Mouse (Mus musculus): ENCODE results near the gene Nrip1. TPM values are rescaled to one million over a fixed set of nuclear protein-coding genes. Genes with fewer than 3 reads are reported as not detected.

Nrip1 gene
- 17.4 TPM in 2 replicates for polyA plus RNA-seq (2015; fragmentation: Nextera tagmentation; extraction: Ambion mirVana)

DNA sequence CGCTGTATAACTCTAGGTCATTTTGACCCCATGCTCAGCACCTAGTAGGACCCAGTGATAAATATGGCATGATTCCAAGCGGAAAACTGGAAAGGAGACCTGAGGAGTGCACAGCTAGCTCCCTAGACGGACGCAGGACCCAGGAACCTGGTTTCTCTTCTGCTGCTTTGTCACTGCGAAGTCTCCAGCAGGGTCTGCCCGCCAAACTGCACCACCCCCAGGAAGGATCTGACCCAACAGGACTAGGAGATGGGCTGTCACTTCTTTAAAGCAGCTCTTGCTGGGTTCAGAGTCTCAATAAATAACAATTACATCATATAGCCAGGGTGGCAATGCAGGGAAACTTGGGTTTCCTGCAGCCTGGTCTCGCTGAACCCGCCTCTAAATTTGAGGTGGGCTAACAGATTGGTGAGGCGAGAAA is at the start of gene Nrip1:
Nrip1 (minus strand) TSS at position 157 of the 421 bp plus-strand sequence.
- under 1% methylated on average over 9 of the region's 9 CpGs for WGBS (ENCODE audit: insufficient replicate concordance)
- ATAC-seq (ENCODE audit: low read depth), result no peak
- H3K27me3 ChIP-seq (ENCODE audit: control insufficient read depth, insufficient read depth, low read depth, low read length), result no peaks in the 10 kb centered on the region

DNA sequence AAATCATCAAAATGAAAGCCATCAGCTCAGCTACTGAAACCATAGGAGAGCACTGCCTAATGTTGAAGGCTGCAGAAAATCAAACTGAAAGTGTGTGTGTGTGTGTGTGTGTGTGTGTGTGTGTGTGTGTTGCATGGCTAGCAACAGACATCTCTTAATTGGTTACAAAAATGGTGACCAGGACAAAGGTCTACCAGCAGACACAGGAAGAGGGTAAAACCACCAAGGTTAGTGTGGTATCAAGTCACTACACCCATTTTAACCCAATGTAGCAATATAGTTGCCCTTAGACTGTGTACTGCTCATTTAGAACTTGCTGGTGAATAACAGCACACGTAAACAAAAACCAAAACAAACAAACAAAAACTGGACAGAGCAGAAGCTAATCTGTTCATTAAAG is 48.9 kb upstream of the Nrip1 start:
- no peaks in the 10 kb centered on the region for H3K4me1 ChIP-seq (ENCODE audit: control insufficient read depth, low read depth, low read length)
- H3K9me3 ChIP-seq (replicated peaks; ENCODE audit: control insufficient read depth, low read length), result no peaks in the 10 kb centered on the region
- H3K4me3 ChIP-seq (ENCODE audit: low read depth, low read length), result no peak overlapping the region
- no peak overlapping the region for H3K4me2 ChIP-seq (ENCODE audit: low read depth, low read length)
- no peaks in the 10 kb centered on the region for H3K27me3 ChIP-seq (ENCODE audit: control insufficient read depth, insufficient read depth, low read depth, low read length)
- no peaks in the 10 kb centered on the region for H3K36me3 ChIP-seq (ENCODE audit: control insufficient read depth, insufficient read depth)
- H3K27ac ChIP-seq (ENCODE audit: low read length), result no peak overlapping the region
- no peak for ATAC-seq (ENCODE audit: low read depth)
- no peak overlapping the region for H3K9ac ChIP-seq (ENCODE audit: low read depth, low read length)
- 64% methylated on average over 1 of the region's 1 CpGs for WGBS (ENCODE audit: insufficient replicate concordance)

More for the DNA sequence above, at the start of gene Nrip1:
- Histone ChIP-seq H3K9ac (ENCODE audit: low read depth, low read length) (peak within 1 kb of the TSS; percentile 89), H3K9me3 (replicated peaks; ENCODE audit: control insufficient read depth, low read length) (no peaks in the 10 kb centered on the region), H3K4me1 (ENCODE audit: control insufficient read depth, low read depth, low read length) (peaks cover 27% of the 10 kb centered on the region), H3K27ac (ENCODE audit: low read length) (peak within 1 kb of the TSS; percentile 94), H3K36me3 (ENCODE audit: control insufficient read depth, insufficient read depth) (no peaks in the 10 kb centered on the region), H3K4me2 (ENCODE audit: low read depth, low read length) (peak within 1 kb of the TSS; percentile 82), H3K4me3 (ENCODE audit: low read depth, low read length) (peak within 1 kb of the TSS; percentile 75)

DNA sequence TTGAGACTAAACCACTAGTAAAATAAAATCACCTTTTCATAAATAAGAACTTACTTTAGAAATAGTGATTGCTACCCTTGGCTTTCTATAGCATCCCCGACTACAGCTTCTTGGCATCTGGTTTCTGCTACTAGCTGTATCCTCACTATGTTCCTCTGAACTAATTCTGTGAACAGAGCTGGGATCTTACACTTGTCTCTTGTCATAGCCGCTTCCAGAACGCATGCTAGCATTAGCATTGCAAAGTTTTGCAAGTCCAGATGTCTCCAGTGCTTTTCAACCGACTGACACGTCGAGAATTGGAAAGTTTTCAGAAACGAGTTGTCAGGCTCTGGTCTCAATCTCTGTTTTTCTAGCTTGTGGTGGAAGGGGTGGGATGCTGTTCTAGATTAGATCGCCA is 46.2 kb upstream of the Nrip1 start:
- H3K9ac ChIP-seq (ENCODE audit: low read depth, low read length), result no peak overlapping the region
- no peak overlapping the region for H3K4me2 ChIP-seq (ENCODE audit: low read depth, low read length)
- no peaks in the 10 kb centered on the region for H3K27me3 ChIP-seq (ENCODE audit: control insufficient read depth, insufficient read depth, low read depth, low read length)
- H3K4me1 ChIP-seq (ENCODE audit: control insufficient read depth, low read depth, low read length), result no peaks in the 10 kb centered on the region
- H3K9me3 ChIP-seq (replicated peaks; ENCODE audit: control insufficient read depth, low read length), result no peaks in the 10 kb centered on the region
- no peak overlapping the region for H3K4me3 ChIP-seq (ENCODE audit: low read depth, low read length)
- no peaks in the 10 kb centered on the region for H3K36me3 ChIP-seq (ENCODE audit: control insufficient read depth, insufficient read depth)
- WGBS (ENCODE audit: insufficient replicate concordance), result 56% methylated on average over 8 of the region's 8 CpGs
- no peak for ATAC-seq (ENCODE audit: low read depth)
- no peak overlapping the region for H3K27ac ChIP-seq (ENCODE audit: low read length)

DNA sequence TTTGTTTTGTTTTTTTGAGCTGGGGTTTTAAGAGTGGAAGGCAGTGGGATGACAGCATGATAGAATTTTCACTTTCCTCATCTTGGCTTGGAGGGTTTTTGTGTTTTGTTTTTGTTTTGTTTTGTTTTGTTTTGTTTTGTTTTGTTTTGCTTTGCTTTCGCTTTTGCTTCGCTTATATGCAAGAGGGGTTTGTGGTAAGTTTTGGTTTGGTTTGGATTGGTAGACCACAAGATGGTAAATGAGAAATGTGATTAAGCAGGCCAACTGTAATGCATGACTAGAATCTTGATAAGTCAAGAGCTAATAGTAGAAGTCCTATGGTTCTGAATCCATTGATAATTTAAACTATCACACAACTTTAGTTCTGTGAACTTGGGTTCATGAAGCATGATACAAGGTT is 42.9 kb upstream of the Nrip1 start:
- 71% methylated on average over 2 of the region's 2 CpGs for WGBS (ENCODE audit: insufficient replicate concordance)

DNA sequence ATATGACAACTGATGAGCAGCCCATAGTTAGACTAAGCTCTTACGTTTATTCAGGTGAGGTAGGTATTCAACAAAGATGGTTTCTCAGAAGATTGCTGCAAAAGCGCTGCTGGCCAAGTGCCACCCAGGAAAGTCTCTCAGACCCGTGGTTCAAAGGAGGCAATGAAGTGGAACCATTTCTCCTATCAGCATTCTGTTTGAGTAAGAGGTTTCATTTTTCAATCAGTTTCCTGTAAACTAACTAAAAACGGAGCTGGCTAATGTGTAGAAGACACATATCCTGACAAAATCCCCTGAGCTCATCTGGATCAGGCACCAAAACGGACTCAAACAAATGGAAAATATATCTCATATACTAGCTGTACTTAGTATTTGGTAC is 42.4 kb upstream of the Nrip1 start:
- WGBS (ENCODE audit: insufficient replicate concordance), result 63% methylated on average over 5 of the region's 5 CpGs
- H3K4me3 ChIP-seq (ENCODE audit: low read depth, low read length), result no peak overlapping the region
- H3K27ac ChIP-seq (ENCODE audit: low read length), result no peak overlapping the region
- H3K4me1 ChIP-seq (ENCODE audit: control insufficient read depth, low read depth, low read length), result no peaks in the 10 kb centered on the region
- H3K36me3 ChIP-seq (ENCODE audit: control insufficient read depth, insufficient read depth), result no peaks in the 10 kb centered on the region
- H3K27me3 ChIP-seq (ENCODE audit: control insufficient read depth, insufficient read depth, low read depth, low read length), result no peaks in the 10 kb centered on the region
- no peaks in the 10 kb centered on the region for H3K9me3 ChIP-seq (replicated peaks; ENCODE audit: control insufficient read depth, low read length)
- no peak for ATAC-seq (ENCODE audit: low read depth)
- H3K9ac ChIP-seq (ENCODE audit: low read depth, low read length), result no peak overlapping the region
- H3K4me2 ChIP-seq (ENCODE audit: low read depth, low read length), result no peak overlapping the region

More for the DNA sequence above, 42.9 kb upstream of the Nrip1 start:
- Histone ChIP-seq H3K4me2 (ENCODE audit: low read depth, low read length) (no peak overlapping the region), H3K4me3 (ENCODE audit: low read depth, low read length) (no peak overlapping the region), H3K27me3 (ENCODE audit: control insufficient read depth, insufficient read depth, low read depth, low read length) (no peaks in the 10 kb centered on the region), H3K9ac (ENCODE audit: low read depth, low read length) (no peak overlapping the region), H3K27ac (ENCODE audit: low read length) (no peak overlapping the region), H3K4me1 (ENCODE audit: control insufficient read depth, low read depth, low read length) (no peaks in the 10 kb centered on the region), H3K9me3 (replicated peaks; ENCODE audit: control insufficient read depth, low read length) (no peaks in the 10 kb centered on the region), H3K36me3 (ENCODE audit: control insufficient read depth, insufficient read depth) (no peaks in the 10 kb centered on the region)
- no peak for ATAC-seq (ENCODE audit: low read depth)

DNA sequence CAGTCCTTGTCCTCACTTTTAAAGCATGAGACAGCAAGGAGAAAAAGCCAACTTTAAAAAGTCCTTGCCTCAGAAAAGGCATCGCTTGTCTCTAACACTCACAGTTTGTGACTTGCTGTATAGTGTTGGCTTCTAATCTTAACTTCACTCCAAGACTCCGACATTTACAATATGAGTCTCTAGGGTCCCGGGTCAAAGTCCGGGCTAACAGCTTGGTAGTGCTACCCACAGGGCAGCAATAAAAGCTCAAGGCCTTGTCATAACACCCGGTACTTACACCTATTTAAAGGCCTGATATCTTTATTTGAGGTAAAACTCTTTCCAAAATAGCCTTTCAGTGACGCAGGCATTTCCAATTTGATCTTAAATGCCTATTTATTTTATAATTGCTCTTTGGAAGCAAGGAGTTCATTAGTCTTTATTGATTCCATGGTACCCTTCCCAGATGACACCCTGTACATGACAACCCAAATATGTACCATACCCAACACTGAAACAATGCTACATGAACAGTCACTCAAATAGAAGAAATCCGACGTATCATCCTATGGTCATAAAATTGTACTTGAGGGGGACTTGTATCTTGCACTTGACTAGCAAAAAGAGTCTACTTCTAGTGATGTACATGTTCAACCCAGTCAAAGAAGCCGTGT is 41.9 kb upstream of the Nrip1 start:
- H3K36me3 ChIP-seq (ENCODE audit: control insufficient read depth, insufficient read depth), result no peaks in the 10 kb centered on the region
- H3K4me2 ChIP-seq (ENCODE audit: low read depth, low read length), result no peak overlapping the region
- no peaks in the 10 kb centered on the region for H3K4me1 ChIP-seq (ENCODE audit: control insufficient read depth, low read depth, low read length)
- H3K4me3 ChIP-seq (ENCODE audit: low read depth, low read length), result no peak overlapping the region
- no peak for ATAC-seq (ENCODE audit: low read depth)
- WGBS (ENCODE audit: insufficient replicate concordance), result 74% methylated on average over 9 of the region's 9 CpGs
- no peak overlapping the region for H3K9ac ChIP-seq (ENCODE audit: low read depth, low read length)
- no peak overlapping the region for H3K27ac ChIP-seq (ENCODE audit: low read length)
- H3K27me3 ChIP-seq (ENCODE audit: control insufficient read depth, insufficient read depth, low read depth, low read length), result no peaks in the 10 kb centered on the region
- no peaks in the 10 kb centered on the region for H3K9me3 ChIP-seq (replicated peaks; ENCODE audit: control insufficient read depth, low read length)

DNA sequence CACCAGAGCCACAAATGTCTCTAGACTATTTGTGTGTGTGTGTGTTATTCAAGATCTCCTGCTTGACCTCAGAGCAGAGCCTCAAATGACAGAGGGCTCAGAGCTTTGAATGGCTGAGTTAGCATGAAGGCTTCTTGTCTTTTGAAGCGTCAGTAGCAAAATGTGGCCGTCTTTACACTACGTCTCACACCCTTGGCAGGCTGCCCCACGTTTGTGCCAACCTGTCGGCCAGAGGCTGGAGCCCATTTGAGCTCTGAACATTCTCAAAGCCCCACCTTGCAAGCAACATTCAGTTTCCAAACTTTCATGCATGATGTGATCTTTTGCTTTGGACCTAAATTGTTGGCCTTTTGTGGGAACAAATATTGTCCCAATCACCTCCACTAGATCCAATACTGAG is 40.9 kb upstream of the Nrip1 start:
- 60% methylated on average over 5 of the region's 5 CpGs for WGBS (ENCODE audit: insufficient replicate concordance)
- H3K4me2 ChIP-seq (ENCODE audit: low read depth, low read length), result no peak overlapping the region

DNA sequence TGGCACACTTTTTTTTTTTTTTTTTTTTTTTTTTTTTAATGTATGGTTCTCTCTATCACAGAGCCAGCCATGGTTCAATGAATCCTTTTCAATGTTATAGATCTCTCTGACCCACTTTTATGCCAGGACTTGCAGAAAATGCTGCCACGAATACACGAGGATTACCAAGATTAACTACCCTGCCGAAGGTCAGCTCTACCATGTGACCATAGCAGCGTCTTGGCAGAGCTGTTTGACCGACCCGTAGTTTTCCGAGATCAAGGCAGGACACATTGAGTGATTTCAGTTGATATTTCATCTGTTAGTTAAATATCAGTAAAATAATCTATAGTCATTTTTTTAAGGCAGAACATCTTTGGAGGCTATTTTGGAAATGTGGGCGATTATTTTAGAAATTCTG is 40.0 kb upstream of the Nrip1 start:
- no peaks in the 10 kb centered on the region for H3K27me3 ChIP-seq (ENCODE audit: control insufficient read depth, insufficient read depth, low read depth, low read length)
- WGBS (ENCODE audit: insufficient replicate concordance), result 74% methylated on average over 8 of the region's 8 CpGs
- no peaks in the 10 kb centered on the region for H3K36me3 ChIP-seq (ENCODE audit: control insufficient read depth, insufficient read depth)
- no peaks in the 10 kb centered on the region for H3K4me1 ChIP-seq (ENCODE audit: control insufficient read depth, low read depth, low read length)
- no peak overlapping the region for H3K4me2 ChIP-seq (ENCODE audit: low read depth, low read length)
- no peak overlapping the region for H3K9ac ChIP-seq (ENCODE audit: low read depth, low read length)
- H3K27ac ChIP-seq (ENCODE audit: low read length), result no peak overlapping the region
- H3K4me3 ChIP-seq (ENCODE audit: low read depth, low read length), result no peak overlapping the region
- ATAC-seq (ENCODE audit: low read depth), result no peak
- H3K9me3 ChIP-seq (replicated peaks; ENCODE audit: control insufficient read depth, low read length), result no peaks in the 10 kb centered on the region

More for the DNA sequence above, 40.9 kb upstream of the Nrip1 start:
- Histone ChIP-seq H3K36me3 (ENCODE audit: control insufficient read depth, insufficient read depth) (no peaks in the 10 kb centered on the region), H3K4me1 (ENCODE audit: control insufficient read depth, low read depth, low read length) (no peaks in the 10 kb centered on the region), H3K4me3 (ENCODE audit: low read depth, low read length) (no peak overlapping the region), H3K9me3 (replicated peaks; ENCODE audit: control insufficient read depth, low read length) (no peaks in the 10 kb centered on the region), H3K27ac (ENCODE audit: low read length) (no peak overlapping the region), H3K27me3 (ENCODE audit: control insufficient read depth, insufficient read depth, low read depth, low read length) (no peaks in the 10 kb centered on the region), H3K9ac (ENCODE audit: low read depth, low read length) (no peak overlapping the region)
- no peak for ATAC-seq (ENCODE audit: low read depth)

DNA sequence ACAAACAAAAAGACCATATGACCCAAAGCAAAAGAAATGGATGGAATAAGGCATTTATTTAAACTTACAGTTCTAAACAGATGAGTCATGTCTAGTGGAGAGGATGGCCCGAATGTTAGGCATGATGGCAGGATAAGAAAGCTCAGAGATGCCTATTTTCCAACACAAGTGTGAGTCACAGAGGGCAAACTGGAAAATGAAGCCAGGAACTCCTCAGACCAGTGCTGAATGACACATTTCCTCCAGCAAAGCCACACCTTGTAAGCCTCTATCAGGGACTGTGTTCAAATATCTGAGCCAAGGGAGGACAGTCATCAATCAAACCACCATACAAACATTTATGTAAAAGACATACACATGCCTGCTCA is 35.7 kb upstream of the Nrip1 start:
- H3K27ac ChIP-seq (ENCODE audit: low read length), result no peak overlapping the region
- no peaks in the 10 kb centered on the region for H3K9me3 ChIP-seq (replicated peaks; ENCODE audit: control insufficient read depth, low read length)
- H3K4me2 ChIP-seq (ENCODE audit: low read depth, low read length), result no peak overlapping the region
- no peaks in the 10 kb centered on the region for H3K36me3 ChIP-seq (ENCODE audit: control insufficient read depth, insufficient read depth)
- no peak for ATAC-seq (ENCODE audit: low read depth)
- H3K9ac ChIP-seq (ENCODE audit: low read depth, low read length), result no peak overlapping the region
- H3K4me3 ChIP-seq (ENCODE audit: low read depth, low read length), result no peak overlapping the region
- no peaks in the 10 kb centered on the region for H3K27me3 ChIP-seq (ENCODE audit: control insufficient read depth, insufficient read depth, low read depth, low read length)
- H3K4me1 ChIP-seq (ENCODE audit: control insufficient read depth, low read depth, low read length), result no peaks in the 10 kb centered on the region
- WGBS (ENCODE audit: insufficient replicate concordance), result 30% methylated on average over 1 of the region's 1 CpGs
